Mouse (Mus musculus) stomach, embryonic 15.5 days (tissue): Measurements from ENCODE around the gene Kazn. TPM values are rescaled to one million over a fixed set of nuclear protein-coding genes. Genes with fewer than 3 reads are reported as not detected.

Experiments used
- ATAC-seq: fragments of 200-750 bp; cut with Nextera tagmentation; 2 replicates; pipeline ENCODE4 v1.8.0; 2017; ENCODE audit warnings: low read depth, moderate number of reproducible peaks, moderate TSS enrichment; ENCODE audit not compliant: insufficient read depth, low FRiP score
- H3K27ac ChIP-seq: fragments of 300-500 bp; sonication (generic); 2 replicates; pipeline ENCODE4 v1.5.1; 2015; ENCODE audit warnings: mild to moderate bottlenecking, inconsistent platforms
- H3K27me3 ChIP-seq: fragments of 300-500 bp; sonication (generic); replicated peaks from 2 replicates; pipeline ENCODE4 v1.6.1; 2015; ENCODE audit warnings: inconsistent platforms
- H3K36me3 ChIP-seq: fragments of 300-500 bp; sonication (generic); 2 replicates; pipeline ENCODE4 v1.6.1; 2015; ENCODE audit warnings: inconsistent platforms
- H3K4me1 ChIP-seq: fragments of 300-500 bp; sonication (generic); 2 replicates; pipeline ENCODE4 v1.6.1; 2015; ENCODE audit warnings: inconsistent platforms
- H3K4me2 ChIP-seq: fragments of 300-500 bp; sonication (generic); 2 replicates; pipeline ENCODE4 v1.6.1; 2015; ENCODE audit warnings: mild to moderate bottlenecking, inconsistent platforms
- H3K4me3 ChIP-seq: fragments of 300-500 bp; sonication (generic); replicated peaks from 2 replicates; pipeline ENCODE4 v1.5.1; 2015; ENCODE audit warnings: inconsistent platforms
- H3K9ac ChIP-seq: fragments of 300-500 bp; sonication (generic); 2 replicates; pipeline ENCODE4 v1.6.1; 2015; ENCODE audit warnings: inconsistent platforms
- H3K9me3 ChIP-seq: fragments of 300-500 bp; sonication (generic); 2 replicates; pipeline ENCODE4 v1.6.1; 2016; ENCODE audit warnings: inconsistent platforms
- WGBS: fragments of 180-500 bp; shearing (Covaris S2); methylation state at CpG from one replicate; pipeline ENCODE4 v1.1.7; 2015; 5-methylcytosine and 5-hydroxymethylcytosine counted together
- polyA plus RNA-seq: library from polyadenylated mRNA; unstranded; fragments of >200 nt; fragmentation: Nextera tagmentation; extraction: Ambion mirVana; gene quantifications from 2 replicates; pipeline ENCODE4 v1.2.1, GENCODE M21; 2015

Kazn gene
- polyA plus RNA-seq, 1 experiment from 2014 or later, result 17.1 TPM

DNA sequence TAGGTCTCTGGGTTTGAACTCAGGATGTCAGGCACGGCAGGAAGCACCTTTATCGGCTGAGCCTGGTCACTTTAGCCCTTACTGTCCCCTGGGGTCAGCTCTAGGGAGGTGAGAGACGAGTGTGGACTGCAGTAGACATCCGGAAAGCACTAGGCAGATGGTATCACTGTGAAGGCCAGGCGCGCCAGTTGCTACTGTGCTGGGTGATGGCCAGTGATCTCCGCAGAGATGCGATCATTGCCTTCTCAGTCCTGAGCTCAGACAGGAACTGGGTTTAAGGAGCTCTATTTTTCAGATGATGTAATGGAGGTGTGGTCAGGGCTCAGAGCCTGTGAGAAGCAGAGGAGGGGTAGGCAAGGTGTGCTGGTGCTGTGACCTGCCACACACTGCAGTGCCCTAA is 183.6 kb downstream of the Kazn start:
- 81% methylated on average over 8 of the region's 8 CpGs for WGBS

DNA sequence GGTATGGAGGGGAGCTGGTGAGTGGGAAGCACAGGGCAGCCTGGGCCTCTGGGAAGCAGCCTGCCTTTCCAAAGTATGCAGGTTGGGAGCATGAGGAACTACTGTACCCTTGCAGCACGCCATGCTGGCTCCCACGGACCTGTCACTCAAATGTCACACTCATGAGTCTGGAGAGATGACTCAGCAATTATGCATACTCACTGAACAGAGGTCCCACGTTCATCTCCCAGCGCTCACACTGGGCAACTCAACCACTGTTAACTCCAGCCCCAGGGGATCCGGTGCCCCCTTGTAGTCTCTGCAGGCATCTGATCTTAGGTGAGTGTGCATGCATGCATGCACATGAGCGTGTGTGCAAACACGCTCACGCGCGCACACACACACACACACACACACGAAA is 184.6 kb downstream of the Kazn start:
- no peaks in the 10 kb centered on the region for H3K9me3 ChIP-seq
- peaks cover 21% of the 10 kb centered on the region; the same call in 1 of the 2 replicates for H3K4me1 ChIP-seq
- no peak for ATAC-seq
- no peaks in the 10 kb centered on the region for H3K36me3 ChIP-seq
- H3K4me3 ChIP-seq, result no peak overlapping the region
- no peaks in the 10 kb centered on the region for H3K27me3 ChIP-seq
- WGBS, result 85% methylated on average over 11 of the region's 11 CpGs
- no peak overlapping the region for H3K9ac ChIP-seq
- 0 out of 2 replicates have a peak overlapping the region, but pooled peaks have one; percentile 60 for H3K27ac ChIP-seq
- no peak overlapping the region for H3K4me2 ChIP-seq

More for the DNA sequence above, 183.6 kb downstream of the Kazn start:
- no peaks in the 10 kb centered on the region for H3K36me3 ChIP-seq
- H3K4me3 ChIP-seq, result no peak overlapping the region
- no peak overlapping the region for H3K9ac ChIP-seq
- H3K27ac ChIP-seq, result 0 out of 2 replicates have a peak overlapping the region, but pooled peaks have one; percentile 3
- H3K4me2 ChIP-seq, result no peak overlapping the region
- no peak for ATAC-seq
- H3K9me3 ChIP-seq, result no peaks in the 10 kb centered on the region
- H3K4me1 ChIP-seq, result peaks cover 21% of the 10 kb centered on the region
- no peaks in the 10 kb centered on the region for H3K27me3 ChIP-seq

DNA sequence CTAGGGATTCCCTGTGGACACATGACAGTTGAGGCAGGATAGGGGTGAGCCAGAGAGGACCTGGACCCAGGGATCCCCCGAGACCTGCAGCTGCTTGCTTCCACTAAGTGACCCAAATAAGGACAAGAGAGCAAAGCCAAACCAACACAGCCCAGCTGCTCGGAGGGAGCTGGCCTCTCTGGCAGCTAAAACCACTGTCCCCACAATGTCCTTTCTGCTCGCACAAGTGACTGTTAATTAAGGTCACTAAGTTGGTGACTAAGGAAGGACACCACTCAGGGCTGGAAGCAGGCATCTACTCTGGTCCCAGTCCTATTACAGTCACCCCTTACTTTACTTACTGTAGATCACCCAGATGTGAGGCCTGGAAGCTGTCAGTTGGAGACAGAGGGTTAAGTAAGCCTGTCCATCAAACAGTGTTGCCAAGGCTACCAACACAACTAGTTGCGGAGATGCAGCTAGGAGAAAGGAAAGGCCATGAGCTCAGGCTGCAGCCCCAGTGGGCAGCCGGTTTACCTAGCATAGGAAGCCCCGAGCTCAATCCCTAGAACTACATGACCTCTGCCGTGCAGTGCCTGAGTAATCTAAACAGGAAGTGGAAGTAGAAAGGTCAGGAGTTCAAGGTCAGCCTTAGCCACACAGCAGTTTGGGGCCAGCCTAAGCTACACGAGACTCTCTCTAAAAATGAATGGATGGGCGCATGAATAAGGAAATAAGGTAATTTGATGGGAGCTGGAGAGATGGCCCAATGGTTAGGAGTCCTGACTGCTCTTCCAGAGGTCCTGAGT is 185.3 kb downstream of the Kazn start:
- H3K4me1 ChIP-seq, result peaks cover 25% of the 10 kb centered on the region; the same call in 1 of the 2 replicates
- no peak for ATAC-seq
- no peak overlapping the region for H3K4me3 ChIP-seq
- no peaks in the 10 kb centered on the region for H3K27me3 ChIP-seq
- H3K9ac ChIP-seq, result no peak overlapping the region
- no peaks in the 10 kb centered on the region for H3K36me3 ChIP-seq
- H3K4me2 ChIP-seq, result no peak overlapping the region
- H3K27ac ChIP-seq, result peak overlapping the region; percentile 60
- 37% methylated on average over 9 of the region's 9 CpGs for WGBS
- H3K9me3 ChIP-seq, result no peaks in the 10 kb centered on the region

DNA sequence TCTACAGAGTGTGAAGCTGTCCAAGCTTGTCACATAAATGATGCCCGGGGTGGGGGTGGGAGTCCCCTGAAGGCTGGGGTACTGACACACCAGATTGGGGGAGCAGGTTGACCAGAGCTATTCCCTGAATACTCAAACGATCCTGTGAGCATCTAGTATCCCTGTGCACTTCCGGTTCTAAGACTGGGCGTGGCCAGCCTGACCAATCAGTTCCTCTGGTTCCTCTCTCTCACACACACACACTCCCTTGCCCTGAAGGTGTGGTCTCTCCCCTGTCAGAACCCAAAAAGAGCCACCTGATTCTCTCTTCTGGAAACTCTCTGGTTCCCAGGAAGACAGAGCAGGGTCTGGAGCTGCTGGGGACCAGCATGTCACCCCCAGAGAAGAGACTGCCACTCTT is 185.9 kb downstream of the Kazn start:
- no peaks in the 10 kb centered on the region for H3K27me3 ChIP-seq
- no peak overlapping the region for H3K9ac ChIP-seq
- peaks cover 27% of the 10 kb centered on the region for H3K4me1 ChIP-seq
- no peak overlapping the region for H3K4me3 ChIP-seq
- no peak overlapping the region for H3K4me2 ChIP-seq
- no peak for ATAC-seq
- H3K9me3 ChIP-seq, result no peaks in the 10 kb centered on the region
- WGBS, result 55% methylated on average over 4 of the region's 4 CpGs
- peak overlapping the region; percentile 60 for H3K27ac ChIP-seq
- no peaks in the 10 kb centered on the region for H3K36me3 ChIP-seq

DNA sequence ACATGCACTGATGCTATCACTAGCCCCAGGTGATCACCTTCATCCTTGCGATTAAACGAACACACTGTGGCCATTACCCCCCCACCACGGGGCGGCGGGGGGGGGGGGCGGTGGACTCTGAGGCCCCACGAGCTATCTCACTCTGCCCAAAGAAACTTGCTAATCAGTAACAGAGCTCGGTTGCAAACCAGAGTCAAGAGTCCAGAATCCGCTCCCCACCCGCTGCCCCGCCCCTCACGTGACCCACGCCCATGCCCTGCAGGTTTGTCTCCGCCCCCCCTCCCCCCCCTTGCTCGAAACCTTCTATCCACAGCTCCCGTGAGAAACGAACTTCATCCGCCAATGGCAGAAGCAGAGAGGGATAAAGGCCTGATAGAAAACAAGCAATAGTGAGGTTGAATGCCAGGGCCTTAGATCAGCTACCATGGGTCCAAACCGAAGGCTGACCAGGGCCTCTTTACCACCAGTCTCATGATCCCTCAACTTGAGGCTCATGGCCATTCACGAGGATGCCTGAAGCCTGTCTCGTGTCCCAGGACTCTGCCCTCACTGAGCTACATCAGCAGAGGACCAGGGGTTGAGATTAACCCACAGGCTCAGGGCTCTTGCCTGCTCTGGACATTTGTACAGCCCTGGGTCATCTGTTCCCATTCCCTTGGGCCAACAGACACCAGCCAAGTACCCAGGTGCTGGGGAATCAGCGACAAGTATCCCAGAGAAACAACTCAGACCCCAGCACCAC is 186.6 kb downstream of the Kazn start:
- Histone ChIP-seq H3K9me3 (no peaks in the 10 kb centered on the region), H3K4me3 (no peak overlapping the region), H3K27me3 (no peaks in the 10 kb centered on the region), H3K9ac (no peak overlapping the region), H3K4me2 (no peak overlapping the region), H3K4me1 (peaks cover 30% of the 10 kb centered on the region), H3K36me3 (no peaks in the 10 kb centered on the region), H3K27ac (peak overlapping the region; percentile 60; the same call in 1 of the 2 replicates)
- 41% methylated on average over 21 of the region's 22 CpGs for WGBS
- peak; percentile 70 for ATAC-seq

Other genes with a start within 250 kb of the Kazn start
- gene Fhad1, start 224.3 kb downstream of the Kazn start, polyA plus RNA-seq, result 2.0 and 2.7 TPM in 2 replicates
- 62.4 and 64.8 TPM in 2 replicates for gene Tmem51, start 155.1 kb downstream of the Kazn start, polyA plus RNA-seq